Mouse (Mus musculus): ENCODE measurements around the gene Bcorl1.

Gene Bcorl1

DNA sequence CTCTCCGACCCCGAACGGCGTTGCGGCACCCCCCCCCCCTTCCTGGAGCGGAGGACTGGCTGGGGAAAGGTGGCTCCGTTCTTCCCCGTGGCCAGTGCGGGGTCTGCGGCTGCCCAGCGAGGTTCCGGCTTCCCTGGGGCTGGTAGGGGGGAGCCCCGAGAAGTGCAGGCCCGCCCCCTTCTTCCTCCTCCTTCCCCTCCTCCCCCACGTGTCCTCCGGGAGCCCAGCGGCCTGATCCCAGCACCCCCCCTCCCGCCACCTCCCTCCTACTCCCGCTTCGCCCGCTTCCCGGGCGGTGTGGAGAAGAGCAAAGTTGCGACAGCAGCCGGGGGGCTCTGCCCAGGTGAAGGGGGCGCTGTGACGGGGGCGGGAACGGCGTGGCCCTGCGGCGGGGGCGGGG is at the start of gene Bcorl1:
Bcorl1 (plus strand) TSS at position 218 of the 400 bp plus-strand sequence.
- DNase-seq = peak; percentile 70

DNA sequence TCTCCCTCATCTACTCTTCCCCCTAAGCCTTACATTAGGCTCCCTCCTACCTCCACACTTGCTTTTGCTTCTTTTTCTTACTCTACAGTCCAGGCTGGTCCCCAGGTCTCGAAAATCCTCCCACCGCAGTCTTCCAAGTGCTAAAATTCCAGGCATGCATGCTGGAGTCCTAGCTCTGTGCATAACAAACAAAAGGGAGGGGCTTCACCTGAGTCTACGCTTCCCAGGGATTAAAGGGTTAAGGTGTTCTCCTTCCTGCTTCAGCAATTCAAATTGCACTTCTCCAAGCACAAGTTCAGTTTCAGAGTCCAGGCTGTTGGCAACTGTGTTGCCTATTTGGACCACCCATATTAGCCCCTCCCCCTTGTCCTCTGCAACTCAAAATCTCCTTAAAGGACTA is 49.7 kb upstream of the Bcorl1 start:
- no peak for DNase-seq

DNA sequence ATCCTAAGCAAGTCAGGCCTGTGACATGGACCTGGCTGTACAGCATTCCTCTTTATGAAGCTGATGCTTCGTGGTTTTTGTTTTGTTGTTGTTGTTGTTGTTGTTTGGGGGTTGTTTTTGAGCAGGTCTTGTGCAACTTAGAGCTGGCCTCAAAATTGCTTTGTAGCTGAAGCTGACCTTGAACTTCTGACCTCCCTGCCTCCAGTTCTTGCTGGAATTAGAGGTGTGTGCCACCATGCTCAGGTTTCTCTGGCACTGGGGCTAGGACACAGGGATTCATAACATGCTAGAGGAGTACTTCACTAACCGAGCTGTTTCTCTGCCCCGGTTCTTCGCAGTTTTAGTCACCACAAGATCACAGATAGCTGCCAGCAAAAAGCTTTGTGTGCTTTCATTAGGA is 35.8 kb upstream of the Bcorl1 start:
- DNase-seq = no peak

DNA sequence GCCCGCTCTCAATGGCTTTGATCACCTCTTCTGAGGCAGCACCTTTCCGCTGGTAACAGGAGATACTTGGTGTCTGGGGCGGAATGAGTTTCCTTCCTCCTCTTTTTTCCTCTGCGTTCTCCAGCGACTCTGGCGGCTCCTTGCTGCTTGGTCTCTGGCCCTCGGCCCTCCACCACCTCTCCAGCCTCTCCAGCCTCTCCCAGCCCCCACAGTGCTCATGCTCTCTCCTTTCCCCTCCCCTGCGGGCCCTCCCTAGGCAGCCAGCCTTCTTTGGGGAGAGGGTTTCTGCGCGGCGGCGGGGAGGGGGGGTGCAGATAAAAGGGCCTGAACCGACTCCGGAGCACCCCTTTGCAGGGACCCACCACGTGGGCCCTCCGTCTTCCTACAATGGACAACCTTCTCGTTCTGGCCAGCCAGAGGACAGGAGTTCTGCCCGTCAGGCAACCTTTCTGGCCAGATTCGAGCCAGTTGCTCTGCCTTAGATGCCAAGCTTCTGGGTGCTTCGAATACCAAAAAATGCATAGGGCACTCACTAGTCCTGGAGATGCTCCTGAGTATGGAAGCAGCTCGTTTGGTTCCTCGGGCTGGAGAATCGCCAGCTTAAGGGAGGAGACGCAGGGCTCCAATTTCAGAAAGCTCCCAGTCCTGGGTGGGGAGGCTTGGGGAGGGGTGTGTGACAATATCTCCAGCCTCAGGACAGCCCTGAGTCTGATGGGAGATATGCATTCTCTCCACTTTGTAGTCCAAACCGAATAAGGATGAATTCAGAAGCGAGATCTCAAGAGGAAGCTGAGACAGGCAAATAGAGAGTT is 30.2 kb upstream of the Bcorl1 start:
- no peak for DNase-seq

DNA sequence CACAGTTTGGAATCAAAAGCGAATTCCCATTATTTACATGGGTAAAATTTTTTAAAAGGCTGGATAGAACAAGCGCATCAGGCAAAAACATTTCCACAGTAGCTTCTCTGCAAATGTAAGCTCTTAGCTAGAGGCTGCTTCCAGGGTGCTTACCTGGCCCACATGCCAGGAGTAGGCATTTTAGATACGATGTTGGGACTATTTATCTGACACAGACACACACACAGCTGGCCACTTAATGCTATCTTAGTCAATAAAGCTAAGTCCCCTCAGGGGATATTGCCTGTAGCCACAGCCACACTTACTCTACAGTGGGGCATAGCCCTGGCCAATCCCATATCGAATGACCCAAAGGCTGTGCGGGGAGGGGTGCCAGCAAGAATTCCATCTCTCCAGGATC is 29.4 kb upstream of the Bcorl1 start:
- DNase-seq = no peak

DNA sequence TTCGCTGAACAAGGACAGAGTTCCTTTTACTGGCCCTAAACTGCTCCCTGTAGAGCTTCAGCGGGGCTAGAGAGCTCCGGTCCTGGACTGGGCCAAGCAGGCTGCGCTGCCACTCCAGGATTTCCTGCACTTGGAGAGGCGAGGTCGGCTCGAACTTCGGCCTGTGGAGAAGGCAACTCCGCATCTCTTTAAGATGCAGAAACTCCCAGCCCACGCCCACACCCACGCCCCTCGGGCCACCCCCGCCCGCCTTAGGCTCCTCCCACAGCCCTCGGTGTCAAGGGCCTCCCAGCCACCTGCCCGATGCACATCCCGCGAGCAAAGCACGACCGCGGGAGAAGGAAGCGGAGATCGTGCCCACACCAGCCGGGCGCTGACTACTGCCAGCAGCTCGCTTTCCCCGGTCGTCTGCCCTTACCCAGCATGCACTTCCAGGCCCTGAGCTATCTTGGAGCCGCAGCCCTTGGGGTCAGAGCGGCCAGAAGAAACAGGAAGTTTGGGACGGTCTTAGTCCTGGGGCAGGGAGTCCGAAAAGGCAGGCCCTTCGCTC is 26.6 kb upstream of the Bcorl1 start:
- DNase-seq = peak; percentile 93

DNA sequence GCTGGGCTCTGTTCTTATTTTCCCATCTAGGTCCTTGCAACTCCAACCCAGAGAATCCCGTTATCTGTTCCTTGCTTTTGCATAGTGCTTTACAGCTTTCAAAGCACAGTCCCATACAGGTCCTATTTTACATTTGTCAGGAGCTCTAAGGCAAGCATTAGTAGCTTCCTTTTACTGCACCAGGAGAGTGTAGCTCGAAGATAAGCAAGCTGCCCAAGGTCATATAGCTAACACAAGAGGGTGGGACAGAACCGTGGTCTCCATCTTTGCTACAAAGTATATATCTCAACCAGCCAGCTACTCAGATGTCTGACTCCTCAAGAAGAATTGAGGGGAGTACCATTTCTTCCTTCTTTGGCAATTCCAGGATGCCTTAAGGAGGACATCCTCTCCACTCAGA is 23.7 kb upstream of the Bcorl1 start:
- DNase-seq = no peak

DNA sequence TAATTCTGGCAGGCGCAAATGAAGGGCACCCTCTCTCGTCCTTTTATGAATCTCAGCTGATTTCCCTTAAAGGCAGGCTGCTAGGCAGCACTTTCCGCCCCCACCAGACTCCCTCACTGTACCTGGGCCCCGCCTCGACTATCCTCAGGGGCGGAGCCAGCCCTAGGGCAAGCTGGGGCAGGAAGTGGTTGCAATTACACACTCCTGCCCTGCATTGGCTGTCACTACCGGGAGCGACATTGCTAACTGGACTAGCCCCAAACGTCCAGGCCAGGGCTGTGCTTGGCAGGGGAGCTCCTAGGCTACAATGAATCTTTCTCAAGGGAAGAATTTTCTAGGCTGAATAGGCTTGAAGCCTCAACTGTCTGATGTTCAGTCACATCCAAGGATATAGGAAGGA is 23.0 kb upstream of the Bcorl1 start:
- DNase-seq = peak; percentile 49

DNA sequence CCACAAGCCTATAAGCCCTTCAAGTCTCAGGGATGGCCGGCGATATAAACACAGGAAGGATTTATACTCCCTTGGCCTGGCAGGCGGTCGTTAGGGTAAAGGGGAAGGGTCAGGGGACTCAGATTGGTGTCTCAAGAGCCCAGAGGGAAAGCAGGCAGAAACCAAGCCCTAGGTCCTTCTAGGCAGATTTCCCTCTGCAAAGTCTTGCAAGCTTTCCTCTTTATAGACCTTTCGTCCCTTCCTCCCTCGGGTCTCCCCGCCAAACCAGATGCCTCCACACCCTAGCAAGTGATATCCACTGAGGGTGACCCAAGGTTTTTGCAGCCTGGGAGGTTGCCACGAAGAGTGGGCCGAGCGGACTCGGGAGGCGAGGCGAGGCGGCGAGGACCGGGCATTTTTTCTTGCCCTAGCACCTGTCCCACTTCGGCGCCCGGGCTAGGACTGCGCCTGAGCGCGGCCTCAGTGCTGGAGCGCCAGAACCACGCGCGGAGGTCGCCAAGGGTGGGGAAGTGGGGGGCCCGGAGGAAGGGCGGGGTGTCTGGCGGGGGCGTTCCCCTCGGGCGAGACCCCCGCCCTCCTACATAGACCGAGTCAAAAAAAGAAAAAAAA is 613 bp upstream of the Bcorl1 start:
- DNase-seq = no peak

DNA sequence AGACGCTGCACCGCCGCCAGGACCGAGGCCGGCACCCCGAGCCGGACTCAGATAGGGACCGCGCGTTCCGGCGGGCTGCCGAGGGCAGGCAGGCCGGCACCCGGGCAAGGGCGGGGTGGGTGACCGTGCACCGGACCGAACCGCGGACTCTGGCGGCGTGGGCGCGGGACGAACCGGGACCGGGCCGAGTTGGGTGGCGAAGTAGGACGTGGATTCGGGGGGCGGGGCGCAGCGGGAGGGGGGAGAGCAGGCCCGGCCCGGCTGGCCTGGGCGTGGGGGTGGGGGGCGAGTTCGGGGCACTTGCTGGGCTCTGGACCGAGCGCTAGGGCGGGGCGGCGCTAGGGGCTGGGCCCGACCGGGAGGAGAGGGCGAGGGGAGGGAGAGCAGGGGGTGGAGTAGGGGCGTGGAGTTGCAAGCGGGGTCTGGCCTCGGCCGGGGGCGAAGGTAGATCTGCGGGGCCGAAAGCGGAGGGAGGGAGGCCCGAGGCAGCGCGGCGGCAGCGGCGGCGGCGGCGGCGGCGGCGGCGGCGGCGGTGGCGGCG is 533 bp downstream of the Bcorl1 start:
- DNase-seq = peak; percentile 62

DNA sequence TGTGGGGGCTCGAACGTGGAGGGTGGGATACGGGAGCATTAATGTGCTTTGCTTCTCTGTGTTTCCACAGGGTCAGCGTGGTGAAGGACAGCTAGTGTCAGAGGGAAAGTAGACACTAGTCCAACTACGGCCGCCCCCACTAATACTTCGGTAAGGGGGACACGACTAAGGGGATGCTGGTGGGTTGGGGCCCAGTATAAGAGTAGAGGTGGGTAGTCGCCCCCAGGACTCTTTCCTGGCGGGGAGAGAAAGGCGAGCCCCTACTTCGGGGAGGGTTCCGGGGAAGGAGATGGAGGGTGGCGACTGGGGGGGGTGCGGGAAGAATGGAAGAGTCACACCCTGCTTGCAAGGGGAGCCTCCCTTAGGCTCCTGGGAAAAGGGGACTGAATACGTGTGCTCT is 1.6 kb downstream of the Bcorl1 start:
- no peak for DNase-seq

DNA sequence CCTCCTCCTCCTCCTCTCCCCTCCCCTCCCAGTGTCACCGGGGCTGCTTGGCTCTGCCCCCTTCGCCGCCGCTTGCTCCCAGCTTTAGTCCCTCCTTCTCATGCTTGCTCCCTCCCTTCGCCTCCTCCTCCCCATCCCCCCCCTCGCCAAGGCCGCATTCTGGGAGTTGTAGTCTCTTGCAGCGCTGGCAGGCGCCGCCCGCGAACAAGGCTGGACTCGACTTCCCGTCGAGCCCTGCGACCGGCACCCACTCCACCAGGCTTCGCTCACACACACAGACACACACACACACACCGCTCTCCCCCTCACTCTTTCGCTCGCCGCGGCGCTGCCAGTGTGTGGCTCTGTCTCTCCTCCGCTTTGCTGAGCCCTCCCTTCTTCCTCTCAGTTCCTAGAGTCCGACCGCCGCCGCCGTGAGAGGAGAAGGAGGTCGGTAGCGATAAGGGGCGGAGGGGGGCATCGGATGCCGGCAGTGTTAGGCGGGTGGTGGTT is 2.3 kb downstream of the Bcorl1 start:
- peak; percentile 91 for DNase-seq

DNA sequence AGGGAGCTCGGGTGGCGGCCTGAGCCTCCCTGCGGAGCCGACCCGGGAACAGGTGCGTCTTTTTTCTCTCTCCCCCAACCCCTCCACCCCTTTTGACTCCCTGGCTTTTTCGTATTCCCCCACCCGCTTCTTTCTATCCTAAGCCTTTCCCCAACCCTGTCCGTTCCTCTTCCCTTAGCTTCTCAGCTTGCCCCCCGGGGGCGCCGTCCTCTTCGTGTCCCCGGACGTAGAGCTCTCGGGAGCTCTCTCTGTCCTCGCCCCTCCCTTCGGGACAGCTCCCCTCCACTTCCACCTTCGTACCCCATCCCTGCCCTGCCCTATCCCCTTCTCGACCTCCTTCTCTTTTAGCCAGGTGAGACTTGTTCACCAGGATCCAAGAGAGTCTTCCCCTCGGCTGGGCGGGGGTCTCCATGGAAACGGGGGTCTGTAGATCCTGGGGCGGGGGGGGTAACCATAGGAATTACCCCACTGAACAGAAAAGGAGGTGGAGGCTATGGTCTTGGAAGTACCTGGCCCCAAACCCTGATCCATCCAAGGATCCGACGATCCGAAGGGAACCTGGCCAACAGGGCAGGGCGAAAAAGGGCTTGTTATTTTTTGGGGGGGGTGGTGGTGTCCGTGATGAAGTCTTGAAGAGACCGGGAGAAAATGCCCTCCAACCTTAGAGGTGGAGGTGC is 2.9 kb downstream of the Bcorl1 start:
- no peak for DNase-seq

DNA sequence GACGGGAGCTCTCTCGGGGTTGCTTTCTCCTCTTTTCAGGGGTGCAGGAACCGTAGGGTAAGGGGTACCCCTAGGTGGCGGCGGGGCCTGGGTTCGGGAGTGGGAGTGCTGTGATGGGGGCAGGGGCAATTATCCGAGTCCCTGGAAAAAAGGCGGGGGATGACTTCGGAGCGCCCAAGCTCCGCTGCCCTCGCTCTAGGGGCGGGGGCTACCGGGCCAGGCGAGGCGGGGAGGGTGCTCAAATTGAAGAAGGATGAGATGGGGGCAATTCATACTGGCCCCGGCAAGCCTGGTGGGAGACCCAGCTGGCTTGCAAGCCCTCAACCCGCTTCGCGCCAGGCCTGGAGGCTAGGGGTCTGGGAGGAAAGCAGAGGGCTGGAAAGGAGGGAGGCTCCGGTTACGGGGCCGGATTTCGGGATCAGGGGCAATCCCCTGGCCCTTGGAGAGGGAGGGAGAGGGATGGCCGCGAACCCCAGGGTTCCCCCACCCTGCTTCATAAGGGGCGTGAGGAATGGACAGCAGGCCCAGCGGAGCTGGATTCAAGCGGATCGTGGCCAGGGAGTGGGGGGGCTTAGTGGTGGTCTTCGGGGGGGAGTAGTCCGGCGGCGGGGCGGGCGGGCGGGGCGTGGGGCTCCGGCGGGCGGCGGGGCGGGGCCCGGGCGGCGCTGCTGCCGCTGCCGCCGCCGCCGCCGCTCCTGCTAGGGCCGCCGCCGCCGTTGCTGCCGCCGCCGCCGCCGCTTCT is 3.7 kb downstream of the Bcorl1 start:
- peak; percentile 4 for DNase-seq

DNA sequence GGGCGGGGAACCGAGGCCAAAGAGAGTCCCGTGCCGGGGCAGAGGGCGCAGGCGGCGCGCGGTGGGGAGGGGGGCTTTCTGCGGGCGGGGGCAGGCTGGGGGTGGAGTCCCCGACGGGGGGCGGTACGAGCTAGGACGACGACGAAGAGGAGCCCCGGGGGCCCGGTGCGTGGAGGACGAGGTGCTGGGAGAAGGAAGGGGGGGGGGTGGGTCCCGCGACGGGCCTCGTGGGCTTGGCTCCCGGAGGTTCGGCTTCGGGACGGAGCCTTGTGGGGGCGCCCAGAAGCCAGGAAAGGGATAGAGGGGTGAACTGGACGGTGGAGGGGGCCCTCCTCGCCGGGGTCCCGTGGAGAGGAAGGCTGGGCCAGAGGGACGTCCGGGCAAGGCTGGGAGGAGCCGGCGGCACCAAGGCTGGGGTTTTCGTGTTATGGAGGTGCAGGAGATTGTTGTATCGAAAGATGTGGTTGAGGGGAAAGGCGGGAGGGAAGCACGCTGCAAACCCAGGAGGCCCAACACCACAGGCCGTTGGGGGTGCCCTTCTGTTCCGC is 4.3 kb downstream of the Bcorl1 start:
- peak; percentile 7 for DNase-seq

DNA sequence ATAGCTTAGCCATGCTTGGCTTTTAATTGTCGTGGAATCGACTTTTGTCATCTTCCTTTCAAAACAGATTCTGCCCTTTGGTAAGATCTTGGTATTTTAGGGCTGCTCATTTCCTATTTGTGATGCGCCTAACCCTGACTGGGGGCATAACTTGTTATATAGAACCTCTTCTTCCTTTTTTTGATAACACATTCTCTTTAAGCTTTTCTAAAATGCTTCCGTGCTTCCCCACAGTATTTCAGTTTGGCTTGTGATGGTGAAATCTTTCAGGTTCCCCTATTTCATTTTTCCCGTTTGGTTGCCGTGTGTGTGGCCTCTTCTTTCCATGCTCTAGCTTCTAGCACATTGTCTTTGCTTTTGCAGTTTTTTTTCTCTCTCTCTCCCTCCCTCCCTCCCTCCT is 14.2 kb downstream of the Bcorl1 start:
- no peak for DNase-seq

DNA sequence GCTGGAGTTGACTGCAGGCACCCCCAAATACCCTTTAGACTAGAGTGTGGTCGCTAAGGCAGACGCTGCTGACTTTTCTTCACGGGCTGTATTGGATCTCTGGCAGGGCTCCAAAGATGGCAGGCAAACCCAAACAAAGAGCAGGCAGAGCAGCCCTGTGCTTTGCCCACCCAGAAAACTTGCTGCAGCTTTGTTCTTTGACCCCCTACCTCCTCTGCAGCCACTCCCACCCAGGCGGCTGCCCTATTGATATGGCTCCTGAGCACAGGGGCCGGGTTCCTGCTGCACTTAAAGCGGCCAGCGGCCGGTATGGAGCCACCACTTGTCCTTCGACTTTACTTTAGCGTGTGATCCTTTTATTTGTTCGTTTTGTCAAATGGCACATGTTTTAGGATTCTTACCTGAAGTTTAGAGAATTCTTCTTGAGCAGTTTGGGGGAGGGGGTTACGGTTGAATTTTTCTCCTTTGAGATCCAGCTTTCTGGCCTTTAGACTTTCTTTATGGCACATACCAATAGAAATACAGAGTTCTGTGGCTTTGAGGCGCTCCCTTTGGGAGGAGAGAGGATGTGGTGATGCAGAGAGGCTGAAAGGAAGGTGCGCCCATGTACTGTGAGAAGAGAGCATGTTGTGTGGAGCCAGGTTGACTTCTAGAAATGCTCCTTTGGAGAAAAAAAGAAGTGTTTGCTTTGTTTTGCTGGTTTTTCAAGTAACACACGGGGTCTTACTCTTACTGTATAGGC is 24.8 kb downstream of the Bcorl1 start:
- DNase-seq = peak; percentile 6

DNA sequence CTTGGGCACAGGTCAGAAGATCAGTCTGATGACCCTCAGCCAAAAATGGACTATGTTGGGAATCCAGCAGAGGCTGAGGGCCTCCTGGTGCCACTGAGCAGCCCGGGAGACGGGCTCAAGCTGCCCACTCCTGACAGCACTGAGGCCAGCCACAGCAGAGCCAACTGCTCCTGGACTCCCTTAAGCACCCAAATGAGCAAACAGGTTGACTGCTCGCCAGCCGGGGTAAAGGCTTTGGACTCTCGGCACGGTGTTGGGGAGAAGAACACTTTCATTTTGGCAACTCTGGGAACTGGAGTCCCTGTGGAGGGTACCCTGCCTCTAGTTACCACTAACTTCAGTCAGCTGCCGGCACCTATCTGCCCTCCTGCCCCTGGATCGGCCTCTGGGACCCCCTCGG is 26.7 kb downstream of the Bcorl1 start:
- DNase-seq = no peak

DNA sequence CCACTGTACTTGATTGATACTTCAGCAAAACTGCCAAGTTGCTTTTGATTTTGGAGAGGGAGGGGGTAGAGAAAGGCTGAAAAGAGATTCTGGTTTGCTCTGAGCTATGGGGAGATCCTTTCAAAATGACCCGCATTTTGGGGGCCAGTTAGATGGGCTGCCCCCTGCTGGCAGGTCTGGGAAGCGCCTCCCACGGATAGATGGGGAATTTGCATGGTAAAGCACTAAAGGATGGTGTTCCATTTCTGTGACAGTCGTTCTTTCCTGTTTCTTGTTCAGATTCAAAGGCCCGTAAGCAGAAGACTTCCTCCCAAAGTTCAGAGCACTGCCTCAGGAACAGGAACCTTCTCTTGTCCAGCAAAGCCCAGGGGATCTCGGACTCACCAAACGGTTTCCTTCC is 42.5 kb downstream of the Bcorl1 start:
- peak; percentile 52 for DNase-seq

DNA sequence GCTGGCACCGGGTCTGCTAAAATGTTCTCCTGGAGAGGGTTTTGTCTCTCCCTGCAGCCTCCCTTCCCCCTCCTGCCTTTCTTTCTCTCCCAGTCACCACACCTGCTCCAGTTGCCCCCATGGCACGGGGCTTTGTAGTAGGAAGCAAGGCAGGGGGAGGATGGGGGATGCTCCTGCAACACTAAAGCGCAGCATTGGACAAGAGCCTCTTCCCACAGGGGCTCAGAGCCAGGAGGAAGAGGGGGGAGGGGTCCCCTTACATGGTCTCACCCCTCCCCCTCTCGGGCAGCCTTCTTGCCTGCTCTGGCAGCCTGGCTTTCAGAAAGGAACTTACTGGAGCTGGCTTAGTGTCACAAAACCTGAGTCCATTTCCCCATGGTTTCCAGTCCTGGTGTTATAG is 44.8 kb downstream of the Bcorl1 start:
- no peak for DNase-seq

DNA sequence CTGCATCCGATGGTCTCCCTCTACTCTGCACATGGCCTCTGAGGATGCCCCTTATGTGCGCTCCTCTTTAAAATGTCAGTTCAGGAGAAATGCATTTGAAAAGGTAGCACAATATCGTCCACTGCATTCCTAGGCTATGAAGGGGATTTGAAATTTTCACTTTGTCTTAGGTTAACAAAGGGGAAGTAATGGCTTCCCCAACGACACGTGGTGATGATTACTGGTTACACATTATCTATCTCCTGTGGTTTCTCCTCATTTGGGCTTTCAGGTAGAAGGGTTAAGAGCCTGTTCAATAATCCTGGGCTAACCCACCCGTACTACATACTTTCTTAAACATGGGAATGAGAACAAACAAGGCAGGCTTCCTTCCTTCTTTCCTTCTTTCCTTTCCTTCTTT is 48.2 kb downstream of the Bcorl1 start:
- no peak for DNase-seq

DNA sequence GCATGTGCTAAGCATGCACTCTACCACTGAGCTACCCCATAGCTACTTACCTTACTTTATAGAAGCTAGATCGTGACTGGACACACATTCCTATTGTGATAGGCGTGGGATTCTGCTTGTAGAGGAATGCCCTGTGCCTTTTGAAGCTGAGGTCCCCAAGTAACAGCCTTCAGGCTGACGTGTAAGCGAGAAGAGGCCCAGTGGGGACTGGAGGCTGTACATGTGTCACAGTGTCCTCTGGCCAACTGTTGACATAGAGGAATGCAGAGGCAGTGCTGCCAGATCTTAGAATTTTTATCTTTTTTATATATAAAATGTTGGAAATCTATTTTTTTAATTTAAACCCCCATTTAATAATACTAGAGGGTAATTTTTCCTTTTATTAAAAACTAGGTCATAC is 58.8 kb downstream of the Bcorl1 start:
- DNase-seq = no peak

Measured in lung, postnatal 36 days (tissue).